Mouse (Mus musculus): ENCODE data around the gene 1700020D05Rik.
"Not testable (repeated sequence)": the region's sequence is repeated elsewhere in the genome, so short reads cannot be mapped to it uniquely, and the experiment has no call there.

1700020D05Rik gene

GRCm38 (mm10) chr19:5494314-5494713 lies 9.3 kb downstream of the 1700020D05Rik start:
- DNase-seq (ENCODE audit: low spot score): no peak

DNA sequence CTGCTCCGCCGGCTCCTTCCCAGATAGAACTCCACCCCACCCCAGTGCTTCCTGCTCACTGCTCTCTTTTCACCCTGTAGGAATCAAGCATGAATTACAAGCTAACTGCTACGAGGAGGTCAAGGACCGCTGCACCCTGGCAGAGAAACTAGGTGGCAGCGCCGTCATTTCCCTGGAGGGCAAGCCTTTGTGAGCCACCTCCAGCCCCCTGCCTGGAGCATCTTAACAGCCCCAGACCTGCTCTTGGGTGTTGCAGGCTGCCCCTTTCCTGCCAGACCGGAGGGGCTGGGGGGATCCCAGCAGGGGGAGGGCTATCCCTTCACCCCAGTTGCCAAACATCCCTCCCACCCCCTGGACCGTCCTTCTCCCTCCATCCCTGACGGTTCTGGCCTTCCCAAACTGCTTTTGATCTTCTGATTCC lies 10.3 kb downstream of the 1700020D05Rik start:
- DNase-seq (ENCODE audit: low spot score): not testable (repeated sequence)

DNA sequence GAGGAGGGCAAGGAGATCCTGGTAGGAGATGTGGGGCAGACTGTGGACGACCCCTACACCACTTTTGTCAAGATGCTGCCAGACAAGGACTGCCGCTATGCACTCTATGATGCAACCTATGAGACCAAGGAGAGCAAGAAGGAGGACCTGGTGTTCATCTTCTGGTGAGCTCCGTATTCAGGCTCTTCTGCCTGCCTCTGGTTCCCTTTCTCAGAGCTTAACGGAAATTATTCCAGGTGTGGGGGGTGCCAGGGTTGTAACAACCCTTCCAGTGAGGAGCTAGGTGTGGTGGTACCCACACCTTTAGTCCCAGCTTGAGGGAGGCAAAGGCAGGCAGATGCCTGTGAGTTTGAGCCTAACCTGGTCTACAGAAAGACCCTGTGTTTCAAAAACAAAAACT lies 10.9 kb downstream of the 1700020D05Rik start:
- no peak for DNase-seq (ENCODE audit: low spot score)

DNA sequence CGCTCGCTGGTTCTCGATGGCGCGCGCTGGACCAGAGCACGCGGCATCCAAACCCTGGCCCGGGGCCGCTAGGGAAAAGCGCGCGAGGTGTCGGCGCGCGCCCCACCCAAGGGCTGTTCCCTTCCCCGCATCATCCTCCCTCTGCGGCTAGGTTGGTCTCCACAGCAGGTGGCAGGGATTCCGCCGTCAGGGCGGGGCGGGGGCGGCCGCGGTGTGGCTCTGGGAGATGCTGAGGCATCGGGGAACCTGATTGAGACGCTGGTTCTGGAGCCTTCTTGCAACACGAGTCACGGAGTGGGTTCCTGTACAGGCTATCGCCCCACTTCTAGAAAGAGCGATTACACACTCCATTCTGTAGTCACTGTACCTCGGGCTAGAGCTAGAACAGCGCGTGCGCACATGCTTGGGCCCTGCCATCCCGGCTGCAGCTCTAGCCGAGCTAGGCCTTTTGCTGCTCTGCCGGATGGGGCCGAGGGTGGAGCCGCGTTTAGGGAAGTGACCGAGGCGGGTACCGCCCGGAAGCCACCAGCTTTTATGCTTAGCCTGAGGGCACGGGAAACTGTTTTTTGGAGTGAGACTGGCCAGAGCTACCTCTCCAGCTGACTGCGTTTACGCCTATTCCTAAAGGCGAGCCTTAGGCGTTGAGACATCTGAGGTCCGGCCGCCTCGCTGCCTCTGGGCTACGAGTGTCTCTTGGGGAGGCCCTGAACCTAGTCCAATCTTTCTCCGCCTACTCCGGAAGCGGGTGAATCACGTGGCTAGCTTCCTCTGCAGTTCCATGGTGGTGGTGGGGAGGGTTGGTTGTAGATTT lies 12.5 kb downstream of the 1700020D05Rik start:
- DNase-seq (ENCODE audit: low spot score): peak; percentile 74

DNA sequence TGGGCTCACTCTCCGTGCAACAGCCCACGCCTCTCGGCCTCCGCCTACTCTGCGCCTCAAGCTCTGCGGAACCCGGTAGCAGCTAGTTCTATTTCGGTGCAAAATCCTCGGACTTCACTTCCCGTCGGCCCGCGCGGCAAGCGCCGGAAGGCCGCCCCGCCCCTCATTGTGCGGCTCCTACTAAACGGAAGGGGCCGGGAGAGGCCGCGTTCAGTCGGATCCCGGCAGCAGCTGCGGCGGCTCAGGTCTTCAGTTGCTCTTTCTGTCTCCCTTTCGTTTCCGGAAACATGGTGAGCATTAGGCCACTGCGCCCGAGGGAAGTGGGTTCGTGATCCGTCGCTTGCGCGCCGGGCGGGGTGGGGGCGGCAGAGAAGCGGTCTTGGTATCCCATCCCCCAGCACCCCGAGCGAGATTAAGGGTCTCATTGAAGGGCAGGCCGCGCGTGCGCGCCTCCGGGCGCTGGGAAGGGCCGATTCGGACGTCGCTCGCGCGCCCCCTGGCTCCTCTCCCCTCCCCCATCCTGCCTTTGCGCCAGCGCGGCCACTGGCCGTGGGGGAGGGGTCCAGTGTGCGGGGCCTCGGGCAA lies 13.2 kb downstream of the 1700020D05Rik start, which contains the start of gene Cfl1:
Gene Cfl1, plus strand, starts transcription at position 143 of the 585 bp plus-strand sequence.
- peak; percentile 89 for DNase-seq (ENCODE audit: low spot score)

GRCm38 (mm10) chr19:5489721-5490120 lies 13.9 kb downstream of the 1700020D05Rik start:
- DNase-seq (ENCODE audit: low spot score): not testable (repeated sequence)

- peak; percentile 96 for DNase-seq (ENCODE audit: low spot score)
Measured at GRCm38 (mm10) chr19:5488878-5489571, 14.6 kb downstream of the 1700020D05Rik start.

DNA sequence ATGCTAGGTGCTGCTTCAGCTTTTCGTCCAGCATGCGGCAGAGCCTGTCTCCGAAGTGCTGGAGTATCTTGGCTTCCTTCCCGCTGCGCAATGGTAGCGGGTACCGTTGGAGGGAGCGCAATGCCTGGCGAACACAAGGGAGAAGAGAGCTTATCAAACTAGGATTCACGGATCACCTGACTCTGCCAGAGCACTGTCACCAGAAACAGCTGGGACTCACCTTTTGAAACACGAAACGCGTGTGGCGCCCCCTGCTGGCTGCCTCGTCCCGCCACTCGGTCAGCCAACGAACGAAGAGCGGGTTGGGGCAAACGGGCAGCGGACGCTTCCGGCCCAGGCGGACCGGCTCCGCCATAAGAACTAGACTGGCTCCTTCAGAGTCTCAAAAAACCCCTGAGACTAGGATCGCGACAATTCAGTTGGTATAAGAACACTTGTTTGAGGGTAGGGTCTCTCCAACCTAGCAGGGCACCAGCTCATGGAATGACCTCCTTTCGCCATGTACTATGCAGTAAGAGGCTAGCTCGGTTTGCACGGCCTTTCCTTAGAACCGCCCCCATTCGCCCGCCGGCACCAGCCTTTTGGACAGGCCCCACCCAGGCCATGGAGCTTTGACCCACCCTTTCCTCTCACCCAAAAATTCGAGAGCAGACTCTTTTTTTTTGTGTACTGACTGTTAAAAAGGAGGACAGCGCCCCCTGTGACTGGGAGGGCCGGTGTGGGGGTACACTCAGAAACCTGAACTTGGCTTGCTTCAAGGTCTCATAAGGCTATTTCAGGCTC lies 15.6 kb downstream of the 1700020D05Rik start, which contains the start of gene Mus81:
Gene Mus81, minus strand, starts transcription at position 635 of the 783 bp plus-strand sequence.
- DNase-seq (ENCODE audit: low spot score): peak; percentile 98

GRCm38 (mm10) chr19:5486771-5487170 lies 16.8 kb downstream of the 1700020D05Rik start:
- no peak for DNase-seq (ENCODE audit: low spot score)

- no peak for DNase-seq (ENCODE audit: low spot score)
Measured at GRCm38 (mm10) chr19:5486286-5486685, 17.3 kb downstream of the 1700020D05Rik start.

DNA sequence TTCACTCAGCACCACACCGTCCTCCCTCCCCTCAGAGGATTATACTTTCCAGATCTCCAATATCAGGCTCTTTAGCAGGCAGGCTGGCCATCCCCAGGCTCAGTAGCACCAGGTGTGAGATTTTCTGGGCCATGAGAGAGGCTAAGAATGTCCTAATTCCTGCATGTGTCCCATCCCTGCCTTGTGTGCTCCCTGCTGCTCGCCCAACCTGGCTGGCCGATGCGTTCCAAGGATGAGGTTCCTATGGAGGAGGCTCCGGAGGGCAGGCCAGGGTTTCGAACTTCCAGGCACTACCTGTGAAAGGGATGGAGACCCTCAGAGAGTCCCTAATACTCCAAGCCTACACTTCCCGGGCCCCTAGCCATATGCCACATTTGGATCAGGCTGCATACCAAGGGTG lies 17.8 kb downstream of the 1700020D05Rik start:
- no peak for DNase-seq (ENCODE audit: low spot score)

- DNase-seq (ENCODE audit: low spot score): no peak
Measured at GRCm38 (mm10) chr19:5485371-5485770, 18.2 kb downstream of the 1700020D05Rik start.

GRCm38 (mm10) chr19:5484496-5484895 lies 19.1 kb downstream of the 1700020D05Rik start:
- no peak for DNase-seq (ENCODE audit: low spot score)

GRCm38 (mm10) chr19:5483386-5484359 lies 19.9 kb downstream of the 1700020D05Rik start:
- no peak for DNase-seq (ENCODE audit: low spot score)

GRCm38 (mm10) chr19:5481398-5481797 lies 22.2 kb downstream of the 1700020D05Rik start:
- no peak for DNase-seq (ENCODE audit: low spot score)

DNA sequence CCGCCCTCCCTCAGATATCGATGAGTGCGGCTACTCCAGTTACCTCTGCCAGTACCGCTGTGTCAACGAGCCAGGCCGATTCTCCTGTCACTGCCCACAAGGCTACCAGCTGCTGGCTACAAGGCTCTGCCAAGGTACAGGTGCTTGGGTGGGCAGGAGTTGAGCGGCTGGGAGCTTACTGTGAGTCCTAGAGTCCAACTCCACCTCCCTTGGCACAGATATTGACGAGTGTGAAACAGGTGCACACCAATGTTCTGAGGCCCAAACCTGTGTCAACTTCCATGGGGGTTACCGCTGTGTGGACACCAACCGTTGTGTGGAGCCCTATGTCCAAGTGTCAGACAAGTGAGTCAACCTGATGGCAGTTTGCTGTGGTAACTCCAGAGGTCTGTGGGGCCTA lies 23.6 kb downstream of the 1700020D05Rik start:
- no peak for DNase-seq (ENCODE audit: low spot score)

- DNase-seq (ENCODE audit: low spot score): no peak
Measured at GRCm38 (mm10) chr19:5477668-5478300, 25.8 kb downstream of the 1700020D05Rik start.

DNA sequence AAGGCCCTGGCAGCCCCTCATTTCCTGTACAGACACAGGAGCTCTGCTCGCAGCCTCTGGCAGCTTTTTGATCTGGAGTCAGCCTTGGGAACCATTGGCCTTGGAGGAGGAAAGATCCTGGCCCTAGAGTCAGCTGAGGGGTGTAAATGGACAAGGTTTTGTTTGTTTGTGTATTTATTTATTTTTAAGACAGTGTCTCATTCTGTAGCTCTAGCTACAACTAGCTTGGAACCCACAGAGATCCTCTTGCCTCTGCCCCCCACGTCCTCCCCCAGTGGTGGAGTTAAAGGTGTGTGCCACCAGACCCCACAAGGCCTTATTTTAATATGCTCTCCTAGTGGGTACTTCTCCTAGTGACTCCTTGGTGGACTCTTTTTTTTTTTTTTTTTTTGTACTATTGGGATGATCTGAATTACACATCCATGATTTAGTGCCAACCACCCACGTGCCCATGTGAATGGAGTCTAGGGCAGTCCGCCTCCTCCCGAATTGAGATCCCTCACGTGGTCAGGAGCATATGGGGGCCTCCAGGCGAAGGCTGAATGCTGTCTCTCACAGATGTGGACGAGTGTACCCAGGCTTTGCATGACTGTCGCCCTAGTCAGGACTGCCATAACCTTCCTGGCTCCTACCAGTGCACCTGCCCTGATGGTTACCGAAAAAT lies 26.5 kb downstream of the 1700020D05Rik start:
- DNase-seq (ENCODE audit: low spot score): no peak

- no peak for DNase-seq (ENCODE audit: low spot score)
Measured at GRCm38 (mm10) chr19:5475069-5475714, 28.4 kb downstream of the 1700020D05Rik start.
